Mouse (Mus musculus): ENCODE measurements around the gene Zbtb40. TPM values are rescaled to one million over a fixed set of nuclear protein-coding genes. Genes with fewer than 3 reads are reported as not detected.

The Zbtb40 gene
- polyA plus RNA-seq, 1 experiment = 12.5 TPM

GRCm38 (mm10) chr4:136956751-136957446, 91.7 kb downstream of the Zbtb40 start, which contains the start of gene Epha8:
Gene Epha8 (minus strand): TSS chr4:136956816.
- no peak for DNase-seq (ENCODE audit: low read depth)
- no peak for TF ChIP-seq POLR2A (IDR thresholded peaks at IDR 0.05; ENCODE audit: borderline replicate concordance, extremely low read depth, insufficient read depth, insufficient read length, poor library complexity, severe bottlenecking)
- TF ChIP-seq CTCF (IDR thresholded peaks at IDR 0.05; ENCODE audit: borderline replicate concordance, extremely low read depth, insufficient read depth, insufficient read length) = no peak

GRCm38 (mm10) chr4:136954562-136954961, 94.0 kb downstream of the Zbtb40 start:
- TF ChIP-seq CTCF (IDR thresholded peaks at IDR 0.05; ENCODE audit: borderline replicate concordance, extremely low read depth, insufficient read depth, insufficient read length) (no peak), POLR2A (IDR thresholded peaks at IDR 0.05; ENCODE audit: borderline replicate concordance, extremely low read depth, insufficient read depth, insufficient read length, poor library complexity, severe bottlenecking) (no peak)
- DNase-seq (ENCODE audit: low read depth) = no peak

- no peak for DNase-seq (ENCODE audit: low read depth)
- TF ChIP-seq CTCF (IDR thresholded peaks at IDR 0.05; ENCODE audit: borderline replicate concordance, extremely low read depth, insufficient read depth, insufficient read length) = no peak
- TF ChIP-seq POLR2A (IDR thresholded peaks at IDR 0.05; ENCODE audit: borderline replicate concordance, extremely low read depth, insufficient read depth, insufficient read length, poor library complexity, severe bottlenecking) = no peak
Measured at GRCm38 (mm10) chr4:136949266-136949989, 99.2 kb downstream of the Zbtb40 start.

- no peak for TF ChIP-seq POLR2A (IDR thresholded peaks at IDR 0.05; ENCODE audit: borderline replicate concordance, extremely low read depth, insufficient read depth, insufficient read length, poor library complexity, severe bottlenecking)
- no peak for TF ChIP-seq CTCF (IDR thresholded peaks at IDR 0.05; ENCODE audit: borderline replicate concordance, extremely low read depth, insufficient read depth, insufficient read length)
- peak; percentile 55 for DNase-seq (ENCODE audit: low read depth)
Measured at GRCm38 (mm10) chr4:136945397-136945796, 103.2 kb downstream of the Zbtb40 start.

- no peak for TF ChIP-seq CTCF (IDR thresholded peaks at IDR 0.05; ENCODE audit: borderline replicate concordance, extremely low read depth, insufficient read depth, insufficient read length)
- no peak for DNase-seq (ENCODE audit: low read depth)
Measured at GRCm38 (mm10) chr4:136944558-136945350, 103.8 kb downstream of the Zbtb40 start.

GRCm38 (mm10) chr4:136943175-136943574, 105.4 kb downstream of the Zbtb40 start:
- DNase-seq (ENCODE audit: low read depth) = no peak
- TF ChIP-seq POLR2A (IDR thresholded peaks at IDR 0.05; ENCODE audit: borderline replicate concordance, extremely low read depth, insufficient read depth, insufficient read length, poor library complexity, severe bottlenecking) (no peak), CTCF (IDR thresholded peaks at IDR 0.05; ENCODE audit: borderline replicate concordance, extremely low read depth, insufficient read depth, insufficient read length) (no peak)

- TF ChIP-seq CTCF (IDR thresholded peaks at IDR 0.05; ENCODE audit: borderline replicate concordance, extremely low read depth, insufficient read depth, insufficient read length) (no peak), POLR2A (IDR thresholded peaks at IDR 0.05; ENCODE audit: borderline replicate concordance, extremely low read depth, insufficient read depth, insufficient read length, poor library complexity, severe bottlenecking) (no peak)
- DNase-seq (ENCODE audit: low read depth) = peak; percentile 48
Measured at GRCm38 (mm10) chr4:136942761-136943160, 105.8 kb downstream of the Zbtb40 start.

- DNase-seq (ENCODE audit: low read depth) = no peak
- TF ChIP-seq CTCF (IDR thresholded peaks at IDR 0.05; ENCODE audit: borderline replicate concordance, extremely low read depth, insufficient read depth, insufficient read length) (no peak), POLR2A (IDR thresholded peaks at IDR 0.05; ENCODE audit: borderline replicate concordance, extremely low read depth, insufficient read depth, insufficient read length, poor library complexity, severe bottlenecking) (no peak)
Measured at GRCm38 (mm10) chr4:136937935-136938334, 110.7 kb downstream of the Zbtb40 start.

GRCm38 (mm10) chr4:136937344-136937743, 111.3 kb downstream of the Zbtb40 start:
- no peak for DNase-seq (ENCODE audit: low read depth)
- TF ChIP-seq POLR2A (IDR thresholded peaks at IDR 0.05; ENCODE audit: borderline replicate concordance, extremely low read depth, insufficient read depth, insufficient read length, poor library complexity, severe bottlenecking) (no peak), CTCF (IDR thresholded peaks at IDR 0.05; ENCODE audit: borderline replicate concordance, extremely low read depth, insufficient read depth, insufficient read length) (no peak)

DNA sequence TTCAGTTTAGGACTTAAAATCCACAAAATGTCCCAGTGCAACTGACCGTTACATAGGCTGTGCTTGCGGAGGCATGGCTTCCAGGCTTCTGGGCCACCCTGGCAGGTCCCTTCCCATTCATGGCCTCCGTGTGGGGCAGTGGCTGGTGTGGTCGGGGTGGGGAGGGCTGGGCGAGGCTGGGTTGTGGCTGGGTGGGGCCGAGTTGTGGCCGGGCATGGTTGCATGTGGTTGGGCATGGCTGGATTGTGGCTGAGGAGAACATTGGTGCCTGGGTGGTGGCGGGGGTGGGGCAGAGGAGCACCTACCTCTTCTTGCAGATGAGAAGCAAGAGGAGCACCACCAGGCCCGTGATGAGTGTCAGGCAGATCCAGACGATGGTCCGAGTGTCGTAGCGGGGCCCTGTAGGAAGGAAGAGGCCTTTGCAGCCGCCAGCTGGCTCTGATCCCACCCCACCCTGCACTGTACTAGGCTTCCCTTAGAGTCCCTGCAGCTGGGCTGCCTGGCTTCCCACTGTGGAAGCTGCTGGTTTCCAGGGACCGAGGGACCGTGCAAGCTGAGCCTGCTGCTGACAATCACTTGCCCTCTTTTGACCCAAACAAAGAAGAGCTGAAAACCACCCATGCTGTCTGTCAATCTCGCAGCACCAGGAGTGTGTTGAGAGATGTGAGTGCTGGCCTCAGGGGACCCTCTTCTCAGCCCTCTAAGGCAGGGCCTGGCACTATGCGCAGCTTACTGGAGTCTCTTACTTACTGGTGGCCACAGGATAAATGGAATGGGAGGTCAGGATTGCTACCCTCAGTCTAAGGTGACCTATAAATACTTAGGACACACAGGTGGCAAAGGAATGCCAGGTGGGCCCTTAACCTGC, 113.6 kb downstream of the Zbtb40 start:
- DNase-seq (ENCODE audit: low read depth) = peak; percentile 55
- TF ChIP-seq POLR2A (IDR thresholded peaks at IDR 0.05; ENCODE audit: borderline replicate concordance, extremely low read depth, insufficient read depth, insufficient read length, poor library complexity, severe bottlenecking) (no peak), CTCF (IDR thresholded peaks at IDR 0.05; ENCODE audit: borderline replicate concordance, extremely low read depth, insufficient read depth, insufficient read length) (no peak)

Measured in brain, embryonic 14.5 days (tissue).